Mouse (Mus musculus) cortical plate, adult 2 months (tissue): ENCODE results near the gene Wbp1.

Experiments
- CTCF ChIP-seq: fragments of 200-500 bp; IDR thresholded peaks from 2 replicates; pipeline ENCODE4 v1.5.1; 2011; ENCODE audit warnings: mild to moderate bottlenecking, control low read depth, low read length; ENCODE audit not compliant: insufficient read depth; ENCODE audit errors: extremely low read depth
- POLR2A ChIP-seq: fragments of 200-500 bp; IDR thresholded peaks from 2 replicates; pipeline ENCODE4 v1.6.1; 2011; ENCODE audit warnings: mild to moderate bottlenecking, low read length, control low read depth; ENCODE audit not compliant: insufficient read depth; ENCODE audit errors: extremely low read depth

GRCm38 (mm10) chr6:83169872-83170271, 48.5 kb upstream of the Wbp1 start:
- TF ChIP-seq CTCF (no peak), POLR2A (no peak)
